Mouse (Mus musculus): Measurements from ENCODE around the gene Bri3.
"Not testable (repeated sequence)": the region's sequence is repeated elsewhere in the genome, so short reads cannot be mapped to it uniquely, and the experiment has no call there.

Bri3 gene

GRCm38 (mm10) chr5:144294908-144295307, 50.7 kb downstream of the Bri3 start:
- no peak for DNase-seq (ENCODE audit: inconsistent ontology term)

DNA sequence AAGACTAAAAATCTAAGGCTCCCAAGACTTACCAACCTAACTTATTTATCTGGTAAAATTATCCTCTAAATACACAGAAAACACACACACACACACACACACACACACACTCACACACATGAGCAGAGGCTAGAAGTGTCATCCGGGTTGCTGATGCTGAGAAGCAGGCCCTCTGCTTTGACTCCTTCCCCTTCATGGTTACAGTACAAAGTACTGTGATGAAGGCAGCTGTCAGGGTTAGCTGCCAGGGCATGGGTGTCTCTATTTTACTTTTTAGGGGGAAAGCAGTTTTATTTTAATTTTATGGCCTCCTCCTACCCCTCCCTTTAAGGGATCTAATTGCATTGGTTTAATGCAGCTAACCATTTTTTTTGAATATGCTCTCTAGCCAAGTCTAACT, 51.1 kb downstream of the Bri3 start:
- DNase-seq (ENCODE audit: inconsistent ontology term) = no peak

GRCm38 (mm10) chr5:144296090-144296604, 51.9 kb downstream of the Bri3 start:
- no peak for DNase-seq (ENCODE audit: inconsistent ontology term)

DNA sequence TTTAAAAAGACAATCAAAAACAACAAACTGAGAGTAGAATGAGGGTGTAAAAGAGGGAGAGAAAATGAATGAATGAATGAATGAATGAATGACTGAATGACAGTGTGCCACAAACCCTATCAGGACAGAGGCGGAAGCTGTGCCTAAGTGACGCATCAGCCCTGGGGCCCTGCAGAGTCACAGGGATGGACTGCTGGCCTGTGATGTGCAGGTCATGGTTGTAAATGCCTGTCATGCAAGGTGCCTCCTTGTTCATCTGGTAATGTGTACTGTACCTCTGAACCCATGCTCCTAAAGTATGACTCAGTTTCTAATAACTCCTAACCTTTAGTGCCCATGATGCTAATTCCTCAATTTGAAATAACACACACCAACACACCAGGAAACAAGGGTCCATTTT, 58.8 kb downstream of the Bri3 start:
- no peak for DNase-seq (ENCODE audit: inconsistent ontology term)

DNA sequence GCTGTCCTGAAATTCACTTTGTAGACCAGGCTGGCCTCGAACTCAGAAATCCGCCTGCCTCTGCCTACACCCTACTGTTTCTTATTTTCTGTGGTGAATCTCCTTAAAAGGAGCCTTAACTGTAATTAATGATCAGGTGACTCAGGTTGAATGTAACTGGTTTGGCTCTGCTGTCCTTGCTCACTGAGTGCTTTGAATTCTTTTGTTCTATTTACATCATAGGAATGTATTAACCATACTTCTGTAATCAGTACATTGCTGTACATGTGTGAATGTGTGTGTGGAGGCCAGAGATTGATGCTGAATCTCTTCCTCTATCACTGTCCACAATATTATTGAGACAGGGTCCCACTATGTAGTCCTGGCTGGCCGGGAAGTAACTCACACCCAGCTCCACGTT, 64.7 kb downstream of the Bri3 start:
- DNase-seq (ENCODE audit: inconsistent ontology term) = no peak

DNA sequence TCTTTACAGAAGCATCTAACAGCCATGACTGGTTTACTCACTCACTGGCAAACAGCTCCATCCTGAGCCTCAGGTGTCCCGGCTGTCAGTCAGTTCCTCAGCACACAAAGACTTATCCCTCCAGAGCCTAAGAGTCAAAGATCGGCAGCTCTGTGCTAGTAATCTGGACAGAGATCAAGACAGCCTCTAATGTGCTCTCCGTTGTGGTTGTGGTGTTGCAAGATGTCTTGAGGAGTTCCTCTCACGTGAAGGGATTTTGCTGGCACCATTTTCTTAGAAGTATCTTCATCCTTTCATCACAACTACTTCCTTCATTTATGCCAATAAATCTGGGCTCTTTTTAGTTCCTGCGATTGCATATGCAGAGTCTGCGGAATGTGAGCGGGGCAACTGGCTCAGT, 67.9 kb downstream of the Bri3 start:
- DNase-seq (ENCODE audit: inconsistent ontology term) = no peak

DNA sequence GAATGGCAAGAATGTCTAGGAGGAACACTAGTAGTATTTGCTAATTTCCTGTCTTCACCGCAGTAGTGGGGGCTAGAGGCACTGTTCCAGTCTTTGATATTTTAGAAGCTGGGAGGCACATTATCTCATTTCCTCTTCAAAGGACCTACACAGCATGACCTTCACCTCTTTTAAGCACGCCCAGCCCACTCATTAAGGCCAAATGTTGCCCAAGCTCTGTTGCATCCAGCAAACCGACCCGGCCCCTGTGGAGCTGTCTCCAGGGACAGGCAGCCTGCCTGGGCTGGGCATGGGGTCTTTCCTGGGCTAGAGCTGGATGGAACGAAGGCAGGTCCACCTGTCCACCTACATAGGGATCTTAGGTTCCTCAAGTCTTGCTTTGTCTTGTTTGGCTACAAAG, 69.1 kb downstream of the Bri3 start:
- DNase-seq (ENCODE audit: inconsistent ontology term) = peak; percentile 29

DNA sequence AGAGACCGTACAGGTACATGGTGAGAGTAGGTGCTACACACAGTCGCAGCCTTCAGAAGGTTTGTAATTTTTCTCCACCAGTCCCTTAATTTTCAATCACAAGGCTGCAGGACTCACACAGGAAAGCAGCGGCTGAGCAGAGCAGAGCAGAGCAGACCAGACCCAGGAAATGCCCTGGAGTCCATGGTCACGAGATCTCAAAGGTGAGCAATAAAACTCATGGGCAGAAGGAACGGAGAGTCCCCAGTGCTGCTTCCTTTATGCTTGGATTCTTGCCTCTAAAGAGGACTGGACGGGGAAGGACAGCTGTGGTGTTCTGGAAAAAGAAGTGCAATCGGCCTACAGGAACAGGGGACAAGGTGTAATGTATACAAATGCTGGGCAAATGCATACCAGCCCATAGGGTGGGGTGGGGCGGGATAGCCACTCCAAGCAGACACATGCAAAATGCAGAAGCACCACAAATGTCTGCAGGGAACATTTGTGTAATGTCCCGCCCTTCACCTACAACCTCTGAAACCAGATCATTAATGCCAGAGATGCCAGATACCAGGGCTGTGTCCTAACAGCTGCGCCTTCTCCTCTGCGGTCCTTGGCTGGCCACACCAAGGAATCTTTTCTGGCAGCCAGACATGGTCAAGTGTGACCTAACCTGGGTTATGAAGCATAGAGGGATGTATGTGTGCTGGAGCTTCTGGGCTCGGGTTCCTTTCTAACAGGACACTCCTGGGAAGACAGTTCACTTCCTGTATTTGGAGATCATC, 70.7 kb downstream of the Bri3 start:
- no peak for DNase-seq (ENCODE audit: inconsistent ontology term)

- no peak for DNase-seq (ENCODE audit: inconsistent ontology term)
Observed at GRCm38 (mm10) chr5:144316442-144316841, 72.2 kb downstream of the Bri3 start.

GRCm38 (mm10) chr5:144317426-144317825, 73.2 kb downstream of the Bri3 start:
- no peak for DNase-seq (ENCODE audit: inconsistent ontology term)

DNA sequence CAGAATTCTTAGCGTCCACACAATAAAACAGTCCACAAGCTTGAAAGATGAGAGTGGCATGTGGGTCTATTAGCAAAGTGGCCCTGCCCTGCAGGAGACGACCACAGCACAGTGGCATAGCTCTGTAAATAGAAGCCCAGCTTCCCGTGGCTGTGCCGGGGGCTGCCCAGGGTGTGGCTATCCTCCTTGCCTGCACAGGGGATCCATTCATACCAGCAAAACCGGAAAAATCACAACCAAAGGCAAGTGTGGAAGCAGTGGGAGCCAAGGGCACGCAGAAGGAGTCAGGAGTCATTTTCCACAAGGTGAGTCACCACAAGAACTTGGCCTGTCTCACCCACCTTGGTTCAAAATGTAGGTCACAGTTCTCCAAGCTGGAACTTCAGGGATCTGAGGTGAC, 74.0 kb downstream of the Bri3 start:
- peak; percentile 5 for DNase-seq (ENCODE audit: inconsistent ontology term)

DNA sequence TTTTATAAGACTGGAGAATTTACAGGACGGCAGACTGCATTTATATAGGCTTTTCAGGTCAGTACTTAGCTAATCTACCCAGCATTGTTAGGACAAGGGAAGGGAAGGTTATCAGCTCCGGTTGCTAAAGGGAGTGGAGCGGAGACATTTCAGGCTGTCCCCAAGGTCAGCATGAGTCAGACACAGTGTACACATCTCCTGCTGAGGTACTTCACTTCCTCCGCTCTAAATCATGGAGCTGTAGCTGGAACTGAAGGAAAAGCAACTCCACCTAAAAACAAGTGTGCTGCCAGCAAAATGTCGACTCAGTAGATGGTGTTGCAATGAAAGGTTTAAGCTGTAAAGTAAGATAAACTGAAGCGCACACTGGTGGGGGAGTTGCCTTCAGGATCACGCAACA, 77.4 kb downstream of the Bri3 start:
- DNase-seq (ENCODE audit: inconsistent ontology term) = no peak

- DNase-seq (ENCODE audit: inconsistent ontology term) = no peak
Observed at GRCm38 (mm10) chr5:144322717-144323116, 78.5 kb downstream of the Bri3 start.

DNA sequence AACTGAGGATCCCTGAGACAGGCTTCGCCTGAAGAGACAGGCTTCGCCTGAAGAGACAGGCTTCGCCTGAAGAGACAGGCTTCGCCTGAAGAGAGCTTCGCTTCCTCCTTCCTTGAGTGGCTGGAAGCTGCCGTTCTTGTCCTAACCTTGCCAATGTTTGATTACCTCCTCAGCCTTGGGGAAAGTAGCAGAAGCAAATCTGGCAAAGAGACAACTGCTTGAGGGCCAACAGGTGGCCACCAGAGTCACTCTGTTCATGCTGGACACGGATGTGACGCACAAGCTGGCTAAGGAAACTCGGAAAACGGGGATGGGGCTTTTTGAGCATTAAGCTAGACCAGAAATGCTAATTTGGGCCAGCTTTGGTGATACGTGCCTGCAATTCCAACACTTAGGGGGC, 89.8 kb downstream of the Bri3 start:
- DNase-seq (ENCODE audit: inconsistent ontology term) = no peak

GRCm38 (mm10) chr5:144335357-144335756, 91.1 kb downstream of the Bri3 start:
- not testable (repeated sequence) for DNase-seq (ENCODE audit: inconsistent ontology term)

DNA sequence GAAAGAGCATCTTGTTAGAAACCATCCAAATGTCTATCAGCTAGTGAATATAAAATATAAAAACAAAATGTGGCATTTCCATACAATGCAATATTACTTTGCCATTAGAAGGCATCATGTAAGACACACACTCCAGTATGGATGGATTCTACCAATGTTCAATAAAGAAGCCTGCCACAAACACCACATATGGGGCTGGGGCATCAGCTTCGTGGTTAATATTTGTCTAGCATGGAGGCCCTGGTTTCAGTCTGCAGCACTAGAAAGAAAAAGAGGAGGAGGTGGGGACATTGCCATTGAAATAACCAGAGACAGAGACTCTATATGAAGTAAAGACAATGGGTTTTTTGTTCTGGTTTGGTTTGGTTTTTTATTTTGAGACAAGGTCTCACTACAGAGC, 94.5 kb downstream of the Bri3 start:
- DNase-seq (ENCODE audit: inconsistent ontology term) = no peak

- DNase-seq (ENCODE audit: inconsistent ontology term) = no peak
Observed at GRCm38 (mm10) chr5:144341085-144341484, 96.8 kb downstream of the Bri3 start.

DNA sequence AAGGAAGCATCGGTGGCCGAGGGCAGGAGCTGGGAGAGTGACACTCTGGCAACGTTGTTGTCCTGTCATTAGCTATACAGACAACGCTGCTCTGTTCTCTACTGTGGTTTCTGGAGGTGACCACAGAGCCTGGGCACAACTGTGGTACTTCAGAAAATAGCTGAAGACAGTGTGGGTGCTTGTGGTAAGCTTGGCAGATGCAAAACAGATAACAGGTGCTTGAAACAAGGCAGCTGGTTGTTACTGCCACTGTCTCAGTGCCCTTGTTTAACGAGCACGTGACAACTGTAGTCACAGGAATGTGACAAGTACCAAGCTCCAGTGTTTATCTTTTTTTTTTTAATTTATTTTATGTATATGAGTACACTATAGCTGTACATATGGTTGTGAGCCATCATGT, 100.4 kb downstream of the Bri3 start:
- peak; percentile 51 for DNase-seq (ENCODE audit: inconsistent ontology term)

- DNase-seq (ENCODE audit: inconsistent ontology term) = no peak
Observed at GRCm38 (mm10) chr5:144351185-144351584, 106.9 kb downstream of the Bri3 start.

GRCm38 (mm10) chr5:144352250-144353047, 108.2 kb downstream of the Bri3 start:
- no peak for DNase-seq (ENCODE audit: inconsistent ontology term)

DNA sequence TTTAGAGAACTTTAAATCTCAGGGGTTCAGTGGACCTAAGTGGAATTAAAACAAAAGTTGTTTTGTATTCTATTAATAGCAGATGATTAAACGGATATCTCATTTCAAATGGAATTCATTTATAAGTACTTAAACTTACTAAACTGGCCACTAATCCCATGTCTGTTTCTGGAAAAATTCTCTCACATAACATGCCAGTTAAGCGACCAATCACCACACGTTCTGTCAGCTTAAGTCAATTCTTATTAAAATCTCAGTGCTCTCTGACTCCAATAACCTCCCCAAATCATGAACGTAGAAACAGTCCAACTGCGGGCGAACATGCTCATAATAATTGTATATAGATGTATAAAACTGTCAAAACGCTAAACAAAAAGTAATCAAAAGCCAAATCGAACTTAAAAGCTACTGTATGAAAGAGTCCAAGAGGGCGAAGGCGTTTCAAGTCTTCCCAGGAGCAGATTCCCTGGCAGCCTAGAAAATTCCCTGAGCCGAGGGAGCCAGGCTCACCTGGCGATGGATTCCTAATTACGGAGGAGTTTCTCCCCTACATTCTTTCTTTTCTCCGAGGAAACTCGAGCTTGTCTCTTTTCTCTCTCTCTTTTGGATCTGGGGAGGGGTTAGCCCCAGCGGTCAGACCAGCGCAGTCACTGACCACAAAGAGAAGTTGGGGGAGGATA, 112.7 kb downstream of the Bri3 start:
- DNase-seq (ENCODE audit: inconsistent ontology term) = peak; percentile 44

- DNase-seq (ENCODE audit: inconsistent ontology term) = no peak
Observed at GRCm38 (mm10) chr5:144357551-144357880, 113.3 kb downstream of the Bri3 start.

All from Muller cell, postnatal 12 days (primary cell).